Mouse (Mus musculus): Measurements from ENCODE around the gene 2310057N15Rik. TPM values are rescaled to one million over a fixed set of nuclear protein-coding genes. Genes with fewer than 3 reads are reported as not detected.

The 2310057N15Rik gene
- polyA plus RNA-seq (2014; fragmentation: Illumina TruSeq; extraction: RNeasy Lipid Tissue Mini Kit (QIAGEN cat#74804); ENCODE audit: low read depth, low replicate concordance): not detected

DNA sequence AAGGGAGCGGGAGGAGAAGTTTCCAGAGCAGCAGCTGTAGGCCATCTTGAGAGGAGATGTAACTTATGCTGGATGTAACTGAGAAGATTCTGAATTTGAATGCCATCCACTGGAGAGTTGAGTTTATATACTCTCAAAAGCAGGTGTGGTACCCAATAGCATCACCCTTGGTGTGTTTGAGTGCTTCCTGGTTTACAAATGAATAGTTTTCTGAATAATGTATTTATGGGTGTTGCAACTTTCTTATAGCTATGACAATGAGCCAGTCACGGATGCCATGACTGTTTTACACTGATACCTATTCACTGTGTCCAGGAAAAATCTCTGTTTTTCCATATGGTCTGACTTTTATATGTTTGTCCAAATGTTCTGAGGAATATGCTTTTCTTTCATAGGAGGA is at the start of gene 2310057N15Rik:
TSS of gene 2310057N15Rik (minus strand) at position 101 of the 400 bp plus-strand sequence.

DNA sequence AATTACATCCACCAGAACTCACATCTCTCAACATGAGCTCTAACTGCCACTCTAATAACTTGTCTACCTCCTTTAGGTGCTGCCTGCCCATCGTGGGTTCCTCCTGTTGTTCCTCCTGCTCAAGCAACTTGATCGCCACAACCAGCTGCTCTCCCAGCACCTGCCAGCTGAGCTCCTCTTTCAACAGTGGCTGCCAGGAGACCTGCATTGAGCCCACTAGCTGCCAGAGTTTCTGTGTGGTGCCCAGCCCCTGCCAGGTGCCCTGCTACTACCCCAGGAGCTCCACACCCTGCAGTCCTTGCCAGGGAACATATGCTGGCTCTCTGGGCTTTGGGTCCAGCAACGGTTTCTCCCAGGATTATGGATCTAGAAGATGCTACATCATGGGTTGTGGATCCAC is 46.1 kb upstream of the 2310057N15Rik start, which contains the start of gene Krtap15:
TSS of gene Krtap15 (plus strand) at position 150 of the 400 bp plus-strand sequence.

DNA sequence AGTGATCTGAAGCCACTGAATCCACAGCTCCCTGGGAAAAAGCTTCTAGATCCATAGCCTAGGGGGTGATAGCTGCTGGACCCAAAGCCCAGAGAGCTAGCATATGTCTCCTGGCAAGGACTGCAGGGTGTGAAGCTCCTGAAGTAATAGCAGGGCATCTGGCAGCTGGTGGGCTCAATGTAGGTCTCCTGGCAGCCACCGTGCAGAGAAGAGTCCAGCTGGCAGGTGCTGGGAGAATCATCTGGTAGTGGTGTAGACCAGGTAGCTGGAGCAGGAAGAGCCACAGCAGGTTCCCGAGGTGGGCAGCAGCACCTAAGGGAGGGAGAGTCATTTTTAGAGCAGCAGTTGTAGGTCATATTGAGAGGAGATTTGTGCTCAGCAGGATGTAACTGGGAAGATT is 37.8 kb upstream of the 2310057N15Rik start, which contains the start of gene Gm20741:
TSS of gene Gm20741 (minus strand) at position 394 of the 400 bp plus-strand sequence.

DNA sequence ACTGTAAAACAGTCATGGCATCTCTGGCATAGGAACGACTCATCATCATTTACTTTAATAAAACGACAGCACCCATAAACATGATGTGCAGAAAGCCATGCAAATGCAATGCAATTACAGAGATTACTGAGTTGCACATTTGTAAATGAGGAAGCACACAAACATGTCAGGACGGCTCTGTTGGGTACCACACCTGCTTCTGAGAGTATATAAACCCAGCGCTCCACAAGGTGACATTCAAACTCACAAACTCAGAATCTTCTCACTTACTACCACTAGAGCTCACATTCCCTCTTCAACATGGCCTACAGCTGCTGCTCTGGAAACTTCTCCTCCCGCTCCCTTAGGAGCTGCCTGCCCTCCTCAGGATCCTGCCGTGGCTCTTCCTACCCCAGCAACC is 3.6 kb upstream of the 2310057N15Rik start, which contains the start of gene Gm5965:
TSS of gene Gm5965 (plus strand) at position 301 of the 400 bp plus-strand sequence.

DNA sequence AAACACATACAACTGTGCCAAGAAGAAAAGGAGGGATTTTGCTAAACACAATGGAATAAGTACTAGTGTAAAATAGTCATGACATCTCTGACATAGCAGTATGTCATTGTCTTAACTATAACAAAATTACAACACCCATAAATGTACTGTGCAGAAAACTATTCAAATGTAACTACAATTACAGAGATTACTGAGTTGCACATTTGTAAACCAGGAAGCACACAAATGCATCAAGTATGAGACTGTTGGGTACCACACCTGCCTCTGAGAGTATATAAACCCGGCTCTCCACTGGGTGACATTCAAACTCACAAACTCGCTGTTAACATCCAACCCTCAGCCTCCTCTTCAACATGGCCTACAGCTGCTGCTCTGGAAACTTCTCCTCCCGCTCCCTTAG is 15.5 kb downstream of the 2310057N15Rik start, which contains the start of gene 2310034C09Rik:
TSS of gene 2310034C09Rik (plus strand) at position 301 of the 400 bp plus-strand sequence.

DNA sequence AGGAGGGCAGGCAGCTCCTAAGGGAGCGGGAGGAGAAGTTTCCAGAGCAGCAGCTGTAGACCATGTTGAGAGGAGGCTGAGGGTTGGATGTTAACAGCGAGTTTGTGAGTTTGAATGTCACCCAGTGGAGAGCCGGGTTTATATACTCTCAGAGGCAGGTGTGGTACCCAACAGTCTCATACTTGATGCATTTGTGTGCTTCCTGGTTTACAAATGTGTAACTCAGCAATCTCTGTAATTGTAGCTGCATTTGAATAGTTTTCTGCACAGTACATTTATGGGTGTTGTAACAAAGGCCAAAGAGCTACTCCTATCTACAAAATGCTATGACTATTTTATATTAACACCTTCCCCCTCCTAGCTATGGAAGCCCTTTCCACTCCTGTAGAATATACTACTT is 22.5 kb downstream of the 2310057N15Rik start, which contains the start of gene Krtap13:
TSS of gene Krtap13 (minus strand) at position 101 of the 400 bp plus-strand sequence.

DNA sequence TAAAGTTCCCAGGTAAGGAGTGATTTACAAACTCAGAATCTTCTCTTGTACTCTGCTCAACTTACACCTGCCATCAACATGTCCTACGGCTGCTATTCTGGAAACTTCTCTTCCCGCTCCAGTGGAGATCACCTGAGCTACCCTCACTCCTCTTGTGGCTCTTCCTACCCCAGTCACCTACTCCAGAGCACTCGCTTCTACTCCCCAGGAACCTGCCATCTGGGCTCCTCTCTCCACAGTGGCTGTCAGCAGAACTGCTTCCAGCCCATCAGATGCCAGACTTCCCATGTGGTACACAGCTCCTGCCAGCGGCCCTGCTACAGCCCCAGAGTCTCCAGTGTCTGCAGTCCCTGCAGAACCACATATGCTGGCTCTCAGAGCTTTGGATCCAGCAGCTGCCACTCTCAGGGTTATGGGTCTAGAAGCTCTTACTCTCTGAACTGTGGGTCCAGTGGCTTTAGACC is 45.2 kb downstream of the 2310057N15Rik start, which contains the start of gene Krtap13-1:
TSS of gene Krtap13-1 (plus strand) at position 51 of the 464 bp plus-strand sequence.

Other genes with a start within 250 kb of the 2310057N15Rik start
- gene Cldn8, start 211.0 kb downstream of the 2310057N15Rik start, polyA plus RNA-seq (2014; fragmentation: Illumina TruSeq; extraction: RNeasy Lipid Tissue Mini Kit (QIAGEN cat#74804); ENCODE audit: low read depth, low replicate concordance): 0.25 TPM
- gene Krtap24-1, start 161.9 kb downstream of the 2310057N15Rik start, polyA plus RNA-seq (2014; fragmentation: Illumina TruSeq; extraction: RNeasy Lipid Tissue Mini Kit (QIAGEN cat#74804); ENCODE audit: low read depth, low replicate concordance): 0.29 TPM
- gene 2310079G19Rik, start 146.5 kb downstream of the 2310057N15Rik start, polyA plus RNA-seq (2014; fragmentation: Illumina TruSeq; extraction: RNeasy Lipid Tissue Mini Kit (QIAGEN cat#74804); ENCODE audit: low read depth, low replicate concordance): not detected
- not detected for gene Krtap26-1, start 126.4 kb downstream of the 2310057N15Rik start, polyA plus RNA-seq (2014; fragmentation: Illumina TruSeq; extraction: RNeasy Lipid Tissue Mini Kit (QIAGEN cat#74804); ENCODE audit: low read depth, low replicate concordance)
- not detected for gene Krtap27-1, start 102.5 kb downstream of the 2310057N15Rik start, polyA plus RNA-seq (2014; fragmentation: Illumina TruSeq; extraction: RNeasy Lipid Tissue Mini Kit (QIAGEN cat#74804); ENCODE audit: low read depth, low replicate concordance)
- gene 2310061N02Rik, start 66.2 kb downstream of the 2310057N15Rik start, polyA plus RNA-seq (2014; fragmentation: Illumina TruSeq; extraction: RNeasy Lipid Tissue Mini Kit (QIAGEN cat#74804); ENCODE audit: low read depth, low replicate concordance): not detected
- gene Krtap13-1, start 45.3 kb downstream of the 2310057N15Rik start, polyA plus RNA-seq (2014; fragmentation: Illumina TruSeq; extraction: RNeasy Lipid Tissue Mini Kit (QIAGEN cat#74804); ENCODE audit: low read depth, low replicate concordance): not detected
- gene Krtap13, start 22.6 kb downstream of the 2310057N15Rik start, polyA plus RNA-seq (2014; fragmentation: Illumina TruSeq; extraction: RNeasy Lipid Tissue Mini Kit (QIAGEN cat#74804); ENCODE audit: low read depth, low replicate concordance): not detected
- gene 2310034C09Rik, start 15.4 kb downstream of the 2310057N15Rik start, polyA plus RNA-seq (2014; fragmentation: Illumina TruSeq; extraction: RNeasy Lipid Tissue Mini Kit (QIAGEN cat#74804); ENCODE audit: low read depth, low replicate concordance): not detected
- not detected for gene Gm5965, start 3.7 kb upstream of the 2310057N15Rik start, polyA plus RNA-seq (2014; fragmentation: Illumina TruSeq; extraction: RNeasy Lipid Tissue Mini Kit (QIAGEN cat#74804); ENCODE audit: low read depth, low replicate concordance)
- gene Gm20741, start 38.0 kb upstream of the 2310057N15Rik start, polyA plus RNA-seq (2014; fragmentation: Illumina TruSeq; extraction: RNeasy Lipid Tissue Mini Kit (QIAGEN cat#74804); ENCODE audit: low read depth, low replicate concordance): not detected
- gene Krtap15, start 46.0 kb upstream of the 2310057N15Rik start, polyA plus RNA-seq (2014; fragmentation: Illumina TruSeq; extraction: RNeasy Lipid Tissue Mini Kit (QIAGEN cat#74804); ENCODE audit: low read depth, low replicate concordance): not detected
- gene Krtap14, start 51.9 kb upstream of the 2310057N15Rik start, polyA plus RNA-seq (2014; fragmentation: Illumina TruSeq; extraction: RNeasy Lipid Tissue Mini Kit (QIAGEN cat#74804); ENCODE audit: low read depth, low replicate concordance): not detected
- gene Krtap19-1, start 95.2 kb upstream of the 2310057N15Rik start, polyA plus RNA-seq (2014; fragmentation: Illumina TruSeq; extraction: RNeasy Lipid Tissue Mini Kit (QIAGEN cat#74804); ENCODE audit: low read depth, low replicate concordance): not detected
- gene Krtap19-2, start 100.1 kb upstream of the 2310057N15Rik start, polyA plus RNA-seq (2014; fragmentation: Illumina TruSeq; extraction: RNeasy Lipid Tissue Mini Kit (QIAGEN cat#74804); ENCODE audit: low read depth, low replicate concordance): not detected
- not detected for gene Krtap19-3, start 103.8 kb upstream of the 2310057N15Rik start, polyA plus RNA-seq (2014; fragmentation: Illumina TruSeq; extraction: RNeasy Lipid Tissue Mini Kit (QIAGEN cat#74804); ENCODE audit: low read depth, low replicate concordance)
- not detected for gene Krtap19-4, start 110.9 kb upstream of the 2310057N15Rik start, polyA plus RNA-seq (2014; fragmentation: Illumina TruSeq; extraction: RNeasy Lipid Tissue Mini Kit (QIAGEN cat#74804); ENCODE audit: low read depth, low replicate concordance)
- not detected for gene Krtap19-5, start 122.3 kb upstream of the 2310057N15Rik start, polyA plus RNA-seq (2014; fragmentation: Illumina TruSeq; extraction: RNeasy Lipid Tissue Mini Kit (QIAGEN cat#74804); ENCODE audit: low read depth, low replicate concordance)
- not detected for gene Krtap19-9b, start 158.1 kb upstream of the 2310057N15Rik start, polyA plus RNA-seq (2014; fragmentation: Illumina TruSeq; extraction: RNeasy Lipid Tissue Mini Kit (QIAGEN cat#74804); ENCODE audit: low read depth, low replicate concordance)
- gene Krtap16-3, start 188.7 kb upstream of the 2310057N15Rik start, polyA plus RNA-seq (2014; fragmentation: Illumina TruSeq; extraction: RNeasy Lipid Tissue Mini Kit (QIAGEN cat#74804); ENCODE audit: low read depth, low replicate concordance): not detected
- not detected for gene Krtap22-2, start 236.6 kb upstream of the 2310057N15Rik start, polyA plus RNA-seq (2014; fragmentation: Illumina TruSeq; extraction: RNeasy Lipid Tissue Mini Kit (QIAGEN cat#74804); ENCODE audit: low read depth, low replicate concordance)
- not detected for gene Gm10229, start 241.1 kb upstream of the 2310057N15Rik start, polyA plus RNA-seq (2014; fragmentation: Illumina TruSeq; extraction: RNeasy Lipid Tissue Mini Kit (QIAGEN cat#74804); ENCODE audit: low read depth, low replicate concordance)